Mouse (Mus musculus) heart, embryonic 10.5 days (tissue): ENCODE results near the gene Cela3b. TPM values are rescaled to one million over a fixed set of nuclear protein-coding genes. Genes with fewer than 3 reads are reported as not detected.

Source experiments
- DNase-seq: peaks from one replicate; pipeline ENCODE4 v3.0.0-alpha.2; 2017; ENCODE audit warnings: low spot score
- H3K27ac ChIP-seq: fragments of 300-500 bp; sonication (generic); 2 replicates; pipeline ENCODE4 v1.5.1; 2016; ENCODE audit warnings: mild to moderate bottlenecking
- H3K27me3 ChIP-seq: fragments of 300-500 bp; sonication (generic); 2 replicates; pipeline ENCODE4 v1.6.1; 2016; ENCODE audit warnings: mild to moderate bottlenecking; ENCODE audit not compliant: poor library complexity, insufficient read depth, severe bottlenecking
- H3K36me3 ChIP-seq: fragments of 300-500 bp; sonication (generic); 2 replicates; pipeline ENCODE4 v1.6.1; 2016; ENCODE audit warnings: mild to moderate bottlenecking, moderate library complexity
- H3K4me1 ChIP-seq: fragments of 300-500 bp; sonication (generic); 2 replicates; pipeline ENCODE4 v1.6.1; 2016; ENCODE audit warnings: mild to moderate bottlenecking
- H3K4me3 ChIP-seq: fragments of 300-500 bp; sonication (generic); 2 replicates; pipeline ENCODE4 v1.5.1; 2016; ENCODE audit warnings: mild to moderate bottlenecking, moderate library complexity
- H3K9me3 ChIP-seq: fragments of 300-500 bp; sonication (generic); 2 replicates; pipeline ENCODE4 v1.6.1; 2016; ENCODE audit warnings: mild to moderate bottlenecking, moderate library complexity
- whole genome bisulfite sequencing: fragments of 180-500 bp; shearing (Covaris S2); methylation state at CpG from one replicate; pipeline ENCODE4 v1.1.7; 2016; 5-methylcytosine and 5-hydroxymethylcytosine counted together
- polyA plus RNA-seq: library from polyadenylated mRNA; unstranded; fragments of >200 nt; fragmentation: Nextera tagmentation; extraction: Ambion mirVana; gene quantifications from 2 replicates; pipeline ENCODE4 v1.2.1, GENCODE M21; 2016

Cela3b gene
- polyA plus RNA-seq, 1 experiment from 2014 or later: not detected

GRCm38 (mm10) chr4:137457292-137457691 is 27.0 kb upstream of the Cela3b start:
- WGBS: 19% methylated on average over 4 of the region's 4 CpGs
- H3K36me3 ChIP-seq: no peaks in the 10 kb centered on the region
- no peak for DNase-seq
- H3K4me3 ChIP-seq: no peak overlapping the region
- H3K27me3 ChIP-seq: no peaks in the 10 kb centered on the region
- no peak overlapping the region for H3K27ac ChIP-seq
- peaks cover 66% of the 10 kb centered on the region for H3K4me1 ChIP-seq
- H3K9me3 ChIP-seq: no peaks in the 10 kb centered on the region

DNA sequence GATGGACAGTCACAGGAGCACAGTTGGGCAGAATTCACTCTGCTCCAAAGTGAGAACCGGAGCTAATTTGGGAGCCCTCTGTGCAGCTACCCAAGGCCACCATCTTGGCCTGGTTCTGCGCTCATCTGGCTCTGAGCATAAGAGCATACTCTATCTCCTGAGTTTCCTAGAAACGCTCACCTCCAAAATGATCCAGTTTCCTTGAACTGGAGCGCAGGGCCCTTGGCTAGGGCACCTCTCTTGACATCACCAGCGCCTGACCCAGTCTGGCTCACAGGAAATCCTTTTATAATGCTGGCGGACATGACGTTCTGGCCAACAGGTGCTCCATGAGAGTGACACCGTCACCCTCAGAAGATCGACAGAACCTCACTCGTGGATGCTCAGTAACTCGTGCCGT is 26.2 kb upstream of the Cela3b start:
- H3K27me3 ChIP-seq: no peaks in the 10 kb centered on the region
- H3K4me3 ChIP-seq: no peak overlapping the region
- H3K36me3 ChIP-seq: no peaks in the 10 kb centered on the region
- peaks cover 59% of the 10 kb centered on the region for H3K4me1 ChIP-seq
- WGBS: 86% methylated on average over 12 of the region's 12 CpGs
- no peaks in the 10 kb centered on the region for H3K9me3 ChIP-seq
- H3K27ac ChIP-seq: 0 out of 2 replicates have a peak overlapping the region, but pooled peaks have one; percentile 26
- no peak for DNase-seq

DNA sequence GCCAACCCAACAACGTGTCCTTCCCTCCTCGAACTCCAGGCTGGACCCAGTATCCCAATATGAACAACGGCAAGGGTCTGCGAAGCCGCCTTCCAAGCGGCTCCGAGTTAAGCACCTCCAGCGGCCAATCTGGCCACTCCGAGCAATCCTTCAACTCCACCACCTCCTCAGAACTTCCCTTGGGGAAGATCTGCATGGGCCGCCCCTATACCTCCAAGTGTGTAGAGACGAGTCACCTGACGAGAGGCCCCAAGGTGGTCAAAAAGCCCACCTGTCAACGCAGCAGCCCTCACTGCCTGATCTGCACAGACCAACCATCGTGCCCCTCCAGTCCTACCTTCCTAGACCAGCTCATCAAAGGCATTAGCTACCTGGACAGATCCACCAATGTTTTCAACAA is 24.2 kb upstream of the Cela3b start:
- 79% methylated on average over 14 of the region's 14 CpGs for WGBS
- H3K9me3 ChIP-seq: no peaks in the 10 kb centered on the region
- no peak for DNase-seq

GRCm38 (mm10) chr4:137453234-137453767 is 23.0 kb upstream of the Cela3b start, which contains the start of gene 1700013G24Rik:
TSS of gene 1700013G24Rik (plus strand) at chr4:137453284.
- Histone ChIP-seq H3K4me1 (peaks cover 56% of the 10 kb centered on the region), H3K27ac (peak within 1 kb of the TSS; percentile 42; the same call in 1 of the 2 replicates), H3K4me3 (no peak within 1 kb of the TSS), H3K27me3 (no peaks in the 10 kb centered on the region), H3K9me3 (no peaks in the 10 kb centered on the region), H3K36me3 (no peaks in the 10 kb centered on the region)
- DNase-seq: no peak
- WGBS: 71% methylated on average over 8 of the region's 8 CpGs

More for the DNA sequence above, 24.2 kb upstream of the Cela3b start:
- H3K4me1 ChIP-seq: peaks cover 53% of the 10 kb centered on the region
- peak overlapping the region; percentile 42 for H3K27ac ChIP-seq
- no peaks in the 10 kb centered on the region for H3K36me3 ChIP-seq
- no peaks in the 10 kb centered on the region for H3K27me3 ChIP-seq
- H3K4me3 ChIP-seq: no peak overlapping the region

GRCm38 (mm10) chr4:137452190-137452589 is 21.9 kb upstream of the Cela3b start:
- Histone ChIP-seq H3K4me3 (no peak overlapping the region), H3K36me3 (no peaks in the 10 kb centered on the region), H3K9me3 (no peaks in the 10 kb centered on the region), H3K4me1 (peaks cover 65% of the 10 kb centered on the region), H3K27me3 (no peaks in the 10 kb centered on the region), H3K27ac (no peak overlapping the region)
- no peak for DNase-seq
- WGBS: 88% methylated on average over 5 of the region's 6 CpGs

DNA sequence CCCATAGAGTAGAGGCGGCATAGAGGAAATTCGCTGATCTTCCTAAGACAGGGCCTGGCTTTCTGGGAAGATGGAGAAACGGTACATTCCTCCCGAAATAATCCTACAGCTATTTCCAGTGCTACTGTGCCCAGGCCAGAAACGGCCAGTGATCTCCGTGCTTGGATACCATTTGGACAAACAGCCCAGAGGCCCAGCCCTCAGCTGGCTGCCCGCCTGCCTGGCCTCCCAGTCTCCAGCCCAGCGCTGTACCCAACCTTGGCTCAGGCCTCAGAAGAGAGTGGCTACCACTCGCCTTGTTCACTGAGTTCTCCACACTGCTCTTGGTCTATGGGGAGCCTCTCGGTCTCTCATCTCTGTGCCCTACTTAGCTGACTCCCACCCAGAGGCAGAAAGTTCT is 19.4 kb upstream of the Cela3b start:
- H3K36me3 ChIP-seq: no peaks in the 10 kb centered on the region
- H3K9me3 ChIP-seq: no peaks in the 10 kb centered on the region
- H3K27me3 ChIP-seq: no peaks in the 10 kb centered on the region
- H3K4me3 ChIP-seq: no peak overlapping the region
- WGBS: 69% methylated on average over 10 of the region's 10 CpGs
- H3K27ac ChIP-seq: peak overlapping the region; percentile 49; the same call in 1 of the 2 replicates
- H3K4me1 ChIP-seq: peaks cover 48% of the 10 kb centered on the region
- no peak for DNase-seq

GRCm38 (mm10) chr4:137449132-137449531 is 18.8 kb upstream of the Cela3b start:
- DNase-seq: no peak
- peaks cover 42% of the 10 kb centered on the region for H3K4me1 ChIP-seq
- WGBS: 53% methylated on average over 2 of the region's 2 CpGs
- no peak overlapping the region for H3K4me3 ChIP-seq
- H3K27ac ChIP-seq: peak overlapping the region; percentile 22
- H3K9me3 ChIP-seq: no peaks in the 10 kb centered on the region
- H3K27me3 ChIP-seq: no peaks in the 10 kb centered on the region
- H3K36me3 ChIP-seq: no peaks in the 10 kb centered on the region

- Histone ChIP-seq H3K4me1 (peaks cover 41% of the 10 kb centered on the region), H3K27ac (peak overlapping the region; percentile 59), H3K4me3 (no peak overlapping the region), H3K27me3 (no peaks in the 10 kb centered on the region), H3K9me3 (no peaks in the 10 kb centered on the region), H3K36me3 (no peaks in the 10 kb centered on the region)
- no peak for DNase-seq
- WGBS: 33% methylated on average over 2 of the region's 2 CpGs
These were observed 18.3 kb upstream of the Cela3b start for GRCm38 (mm10) chr4:137448641-137449040.

GRCm38 (mm10) chr4:137448197-137448596 is 17.9 kb upstream of the Cela3b start:
- Histone ChIP-seq H3K36me3 (no peaks in the 10 kb centered on the region), H3K4me1 (peaks cover 36% of the 10 kb centered on the region), H3K27ac (peak overlapping the region; percentile 59), H3K27me3 (no peaks in the 10 kb centered on the region), H3K9me3 (no peaks in the 10 kb centered on the region), H3K4me3 (no peak overlapping the region)
- no peak for DNase-seq
- WGBS: 50% methylated on average over 6 of the region's 6 CpGs

- DNase-seq: no peak
- H3K27ac ChIP-seq: peak overlapping the region; percentile 59; the same call in 1 of the 2 replicates
- H3K4me1 ChIP-seq: peaks cover 31% of the 10 kb centered on the region
- 58% methylated on average over 7 of the region's 7 CpGs for WGBS
- H3K4me3 ChIP-seq: no peak overlapping the region
- no peaks in the 10 kb centered on the region for H3K9me3 ChIP-seq
- no peaks in the 10 kb centered on the region for H3K27me3 ChIP-seq
- H3K36me3 ChIP-seq: no peaks in the 10 kb centered on the region
These were observed 17.2 kb upstream of the Cela3b start for GRCm38 (mm10) chr4:137447363-137448196.

DNA sequence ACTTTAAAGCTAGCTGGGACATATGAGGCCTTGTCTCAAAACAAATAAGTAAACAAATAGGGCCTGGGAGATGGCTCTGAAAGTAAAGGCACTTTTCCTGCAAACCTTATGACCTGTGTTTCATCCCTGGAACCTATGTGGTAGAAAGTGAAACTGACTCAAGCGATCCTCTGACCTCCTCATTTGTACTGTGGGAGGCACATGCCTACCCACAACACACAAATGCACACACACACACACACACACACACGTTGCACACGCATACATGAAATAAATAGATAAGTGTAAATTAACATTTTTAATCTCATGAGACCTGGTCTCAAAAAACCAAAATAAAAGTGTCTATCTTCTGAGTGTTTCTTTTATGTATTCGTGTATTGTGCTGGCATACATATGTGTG is 15.5 kb upstream of the Cela3b start:
- H3K9me3 ChIP-seq: no peaks in the 10 kb centered on the region
- no peaks in the 10 kb centered on the region for H3K36me3 ChIP-seq
- WGBS: 87% methylated on average over 4 of the region's 4 CpGs
- no peaks in the 10 kb centered on the region for H3K27me3 ChIP-seq
- peaks cover 31% of the 10 kb centered on the region for H3K4me1 ChIP-seq
- no peak overlapping the region for H3K27ac ChIP-seq
- DNase-seq: no peak
- H3K4me3 ChIP-seq: no peak overlapping the region

DNA sequence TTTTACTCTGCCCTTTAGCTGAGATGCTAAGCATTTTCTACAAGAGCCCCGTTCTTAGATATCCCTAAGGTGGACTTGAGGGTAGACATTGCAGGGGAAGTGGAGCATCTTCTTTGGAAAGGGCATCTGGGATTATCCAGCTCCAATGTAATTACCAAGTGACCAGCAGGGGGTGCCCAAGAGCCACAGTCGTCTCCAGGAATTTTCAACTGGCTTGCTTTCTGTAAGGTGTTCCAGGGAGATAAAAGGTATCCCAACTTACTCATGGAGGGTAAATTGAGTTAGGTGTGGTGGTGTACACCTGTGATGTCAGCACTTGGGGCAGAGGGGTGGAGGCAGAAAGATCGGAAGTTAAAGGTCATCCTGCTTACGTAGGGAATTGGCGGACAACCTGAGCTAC is 13.3 kb upstream of the Cela3b start:
- Histone ChIP-seq H3K4me3 (no peak overlapping the region), H3K9me3 (no peaks in the 10 kb centered on the region), H3K27me3 (no peaks in the 10 kb centered on the region), H3K4me1 (peaks cover 20% of the 10 kb centered on the region), H3K36me3 (no peaks in the 10 kb centered on the region), H3K27ac (no peak overlapping the region)
- no peak for DNase-seq
- WGBS: 29% methylated on average over 5 of the region's 5 CpGs

DNA sequence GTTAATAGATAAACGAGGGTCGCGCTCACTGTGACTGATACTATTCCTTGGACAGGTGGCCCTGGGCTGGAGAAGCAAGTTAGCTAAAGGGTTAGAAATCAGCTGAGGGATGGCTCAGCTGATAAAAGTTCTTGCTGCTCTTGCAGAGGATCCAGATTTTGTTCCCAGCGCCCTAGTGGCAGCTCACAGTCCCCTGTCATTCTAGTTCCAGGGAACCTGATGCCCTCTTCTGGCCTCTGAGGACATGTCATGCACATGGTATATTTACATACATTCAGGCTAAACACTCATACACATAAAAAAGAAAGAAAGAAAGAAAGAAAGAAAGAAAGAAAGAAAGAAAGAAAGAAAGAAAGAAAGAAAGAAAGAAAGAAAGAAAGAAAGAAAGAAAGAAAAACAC is 11.0 kb upstream of the Cela3b start:
- H3K4me1 ChIP-seq: peaks cover 13% of the 10 kb centered on the region; the same call in 1 of the 2 replicates
- no peaks in the 10 kb centered on the region for H3K27me3 ChIP-seq
- no peaks in the 10 kb centered on the region for H3K9me3 ChIP-seq
- DNase-seq: no peak
- no peaks in the 10 kb centered on the region for H3K36me3 ChIP-seq
- H3K27ac ChIP-seq: no peak overlapping the region
- WGBS: 79% methylated on average over 4 of the region's 4 CpGs
- H3K4me3 ChIP-seq: no peak overlapping the region
